Mouse (Mus musculus) heart, postnatal 0 days (tissue): ENCODE results near the gene Gja3.

Source experiments
- CTCF ChIP-seq: IDR thresholded peaks from 2 replicates; pipeline ENCODE4 v1.5.1; 2016; ENCODE audit warnings: antibody characterized with exemption, control low read depth, low read depth
- EP300 ChIP-seq: IDR thresholded peaks from 2 replicates; pipeline ENCODE4 v1.6.1; 2016; ENCODE audit warnings: antibody characterized with exemption, low read depth

- no peak for TF ChIP-seq EP300
- no peak for TF ChIP-seq CTCF
These were observed 47.2 kb upstream of the Gja3 start for GRCm38 (mm10) chr14:57105111-57105510.
